Mouse (Mus musculus): ENCODE measurements around the gene Gcc1. TPM values are rescaled to one million over a fixed set of nuclear protein-coding genes. Genes with fewer than 3 reads are reported as not detected.

The Gcc1 gene
- 9.9 and 12.0 TPM in 2 replicates for total RNA-seq (2014; rRNA removed)
- 3.9 and 4.3 TPM in 2 replicates for polyA plus RNA-seq (2012; rRNA removed)

DNA sequence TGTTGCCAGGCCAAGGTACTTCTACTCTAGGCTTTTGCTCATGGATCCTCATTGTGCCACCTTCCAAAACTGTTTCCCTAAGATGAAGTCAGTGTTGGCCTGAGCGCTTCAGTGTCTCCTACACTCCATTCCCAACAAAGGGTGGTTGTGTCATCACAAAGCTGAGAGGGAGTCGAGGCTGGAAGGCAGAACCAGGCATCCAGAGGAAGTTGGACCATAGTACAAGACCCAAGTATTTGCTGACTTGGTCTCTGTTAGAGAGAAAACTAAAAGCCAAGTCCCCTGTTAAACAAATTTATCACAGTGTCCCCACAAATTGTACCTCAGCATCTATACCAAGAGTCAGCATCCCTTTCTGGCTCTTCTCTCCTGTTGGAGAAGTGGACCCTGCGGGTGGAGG is at the start of gene Gcc1:
TSS of gene Gcc1 (minus strand) at position 101 of the 400 bp plus-strand sequence.
- Histone ChIP-seq H3K27me3 (ENCODE audit: control insufficient read depth, insufficient read depth, low read length) (no peaks in the 10 kb centered on the region), H3K36me3 (ENCODE audit: control insufficient read depth, insufficient read depth, low read length) (0 out of 2 replicates have a peak, but pooled peaks cover 2% of the 10 kb centered on the region), H3K27ac (replicated peaks; ENCODE audit: insufficient read depth, low read depth, low read length) (no peak within 1 kb of the TSS), H3K9ac (ENCODE audit: low read depth, low read length) (no peak within 1 kb of the TSS), H3K79me2 (ENCODE audit: control insufficient read depth, insufficient read depth, low read length) (peaks cover 8% of the 10 kb centered on the region; the same call in 1 of the 2 replicates), H3K4me1 (ENCODE audit: control insufficient read depth, insufficient read depth, low read length) (peaks cover 5% of the 10 kb centered on the region), H3K4me3 (ENCODE audit: insufficient read depth, low read depth, low read length) (no peak within 1 kb of the TSS)
- no peak for TF ChIP-seq POLR2A (IDR thresholded peaks at IDR 0.05; ENCODE audit: extremely low read depth, insufficient read depth, low read length)
- TF ChIP-seq CTCF (IDR thresholded peaks at IDR 0.05; ENCODE audit: low read depth, low read length), result no peak
- 88% methylated on average over 3 of the region's 3 CpGs for WGBS
- no peak for DNase-seq (ENCODE audit: extremely low read depth, low read depth, low spot score)

DNA sequence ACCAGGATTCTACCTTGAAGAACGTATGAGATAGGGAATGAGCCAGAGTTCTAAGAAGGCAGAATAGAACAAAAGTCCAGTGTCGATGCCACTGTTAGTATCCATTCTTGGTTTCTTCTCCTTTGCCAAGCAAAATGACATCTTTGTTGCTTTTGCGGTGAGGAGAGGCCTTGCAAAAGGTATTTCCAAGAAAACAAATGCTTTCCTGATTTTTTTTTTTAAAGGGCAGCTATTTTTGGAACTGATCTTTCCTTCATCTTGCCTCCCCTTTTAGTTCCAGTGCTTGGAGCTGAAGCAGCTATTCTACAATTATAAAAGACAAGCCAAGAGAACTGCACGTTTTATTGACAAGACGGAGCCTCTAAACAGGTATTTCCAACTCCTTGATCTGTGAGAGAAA is 46.6 kb upstream of the Gcc1 start, which contains the start of gene Snd1:
TSS of gene Snd1 (plus strand) at position 301 of the 400 bp plus-strand sequence.
- no peaks in the 10 kb centered on the region for H3K79me2 ChIP-seq (ENCODE audit: control insufficient read depth, insufficient read depth, low read length)
- H3K27me3 ChIP-seq (ENCODE audit: control insufficient read depth, insufficient read depth, low read length), result no peaks in the 10 kb centered on the region
- WGBS, result 86% methylated on average over 5 of the region's 5 CpGs
- no peak for DNase-seq (ENCODE audit: extremely low read depth, low read depth, low spot score)
- H3K36me3 ChIP-seq (ENCODE audit: control insufficient read depth, insufficient read depth, low read length), result no peaks in the 10 kb centered on the region
- peaks cover 9% of the 10 kb centered on the region for H3K4me1 ChIP-seq (ENCODE audit: control insufficient read depth, insufficient read depth, low read length)
- no peak within 1 kb of the TSS for H3K4me3 ChIP-seq (ENCODE audit: insufficient read depth, low read depth, low read length)
- no peak within 1 kb of the TSS for H3K27ac ChIP-seq (replicated peaks; ENCODE audit: insufficient read depth, low read depth, low read length)
- no peak for TF ChIP-seq POLR2A (IDR thresholded peaks at IDR 0.05; ENCODE audit: extremely low read depth, insufficient read depth, low read length)
- no peak within 1 kb of the TSS for H3K9ac ChIP-seq (ENCODE audit: low read depth, low read length)

DNA sequence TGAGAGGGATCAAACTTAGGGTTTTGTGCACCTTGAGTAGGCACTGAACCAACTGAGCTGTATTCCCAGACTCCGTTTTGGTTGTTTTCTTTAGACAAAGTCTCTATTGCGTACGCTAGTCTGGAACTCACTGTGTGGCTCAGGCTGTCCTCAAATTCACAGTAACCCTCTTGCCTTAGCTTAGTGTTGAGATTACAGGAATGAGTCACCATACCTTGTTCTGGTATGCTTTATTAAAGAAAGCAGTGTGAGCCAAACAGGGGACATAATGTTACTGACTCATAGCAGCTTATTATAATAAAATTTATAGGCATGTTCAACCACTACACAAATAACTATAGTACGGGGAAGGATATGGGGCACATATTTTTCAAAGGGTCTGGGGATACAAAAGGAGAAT is 46.0 kb upstream of the Gcc1 start:
- no peak for TF ChIP-seq CTCF (IDR thresholded peaks at IDR 0.05; ENCODE audit: low read depth, low read length)
- no peak for TF ChIP-seq POLR2A (IDR thresholded peaks at IDR 0.05; ENCODE audit: extremely low read depth, insufficient read depth, low read length)

DNA sequence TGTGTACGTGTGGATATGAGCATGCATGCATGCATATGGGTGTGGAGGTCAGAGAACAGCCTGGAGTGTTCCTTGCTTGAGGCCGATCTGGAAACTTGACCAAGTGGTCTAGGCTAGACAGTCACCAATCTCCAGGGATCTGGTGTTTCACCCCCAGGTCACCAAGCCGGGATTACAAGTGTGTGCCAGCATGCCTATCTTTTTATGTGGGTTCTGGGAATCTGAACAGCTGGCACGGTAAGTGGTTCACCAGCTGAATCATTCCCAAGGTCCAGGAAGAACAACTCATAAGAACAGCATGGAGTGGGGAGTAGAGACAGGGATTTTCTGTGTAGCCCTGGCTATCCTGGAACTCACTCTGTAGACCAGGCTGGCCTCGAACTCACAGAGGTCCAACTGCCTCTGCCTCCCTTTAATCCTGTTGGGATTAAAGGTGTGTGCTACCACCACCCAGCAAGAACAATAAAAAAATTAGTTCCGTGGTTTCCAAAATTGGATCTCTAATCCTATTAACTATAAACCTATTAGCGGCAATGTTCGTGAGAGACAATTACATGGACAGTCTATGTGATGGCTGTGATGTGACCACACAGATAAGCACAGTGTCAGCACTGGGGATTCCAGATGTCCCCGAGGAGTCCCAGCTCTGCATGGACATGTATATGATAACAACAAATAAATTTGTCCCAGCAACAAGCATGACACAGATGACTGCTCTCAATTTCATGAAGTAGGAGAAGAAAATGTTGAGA is 43.3 kb upstream of the Gcc1 start:
- no peak overlapping the region for H3K9ac ChIP-seq (ENCODE audit: low read depth, low read length)
- H3K27me3 ChIP-seq (ENCODE audit: control insufficient read depth, insufficient read depth, low read length), result no peaks in the 10 kb centered on the region
- no peak for DNase-seq (ENCODE audit: extremely low read depth, low read depth, low spot score)
- no peak for TF ChIP-seq CTCF (IDR thresholded peaks at IDR 0.05; ENCODE audit: low read depth, low read length)
- no peak for TF ChIP-seq POLR2A (IDR thresholded peaks at IDR 0.05; ENCODE audit: extremely low read depth, insufficient read depth, low read length)
- H3K36me3 ChIP-seq (ENCODE audit: control insufficient read depth, insufficient read depth, low read length), result no peaks in the 10 kb centered on the region
- peaks cover 9% of the 10 kb centered on the region for H3K4me1 ChIP-seq (ENCODE audit: control insufficient read depth, insufficient read depth, low read length)
- no peak overlapping the region for H3K27ac ChIP-seq (replicated peaks; ENCODE audit: insufficient read depth, low read depth, low read length)
- no peaks in the 10 kb centered on the region for H3K79me2 ChIP-seq (ENCODE audit: control insufficient read depth, insufficient read depth, low read length)
- no peak overlapping the region for H3K4me3 ChIP-seq (ENCODE audit: insufficient read depth, low read depth, low read length)
- 77% methylated on average over 9 of the region's 9 CpGs for WGBS

More for the DNA sequence above, 46.0 kb upstream of the Gcc1 start:
- DNase-seq (ENCODE audit: extremely low read depth, low read depth, low spot score), result no peak
- no peak overlapping the region for H3K9ac ChIP-seq (ENCODE audit: low read depth, low read length)
- no peak overlapping the region for H3K27ac ChIP-seq (replicated peaks; ENCODE audit: insufficient read depth, low read depth, low read length)
- H3K36me3 ChIP-seq (ENCODE audit: control insufficient read depth, insufficient read depth, low read length), result no peaks in the 10 kb centered on the region
- WGBS, result 93% methylated on average over 4 of the region's 4 CpGs
- peaks cover 9% of the 10 kb centered on the region for H3K4me1 ChIP-seq (ENCODE audit: control insufficient read depth, insufficient read depth, low read length)
- no peaks in the 10 kb centered on the region for H3K27me3 ChIP-seq (ENCODE audit: control insufficient read depth, insufficient read depth, low read length)
- H3K79me2 ChIP-seq (ENCODE audit: control insufficient read depth, insufficient read depth, low read length), result no peaks in the 10 kb centered on the region
- no peak overlapping the region for H3K4me3 ChIP-seq (ENCODE audit: insufficient read depth, low read depth, low read length)

DNA sequence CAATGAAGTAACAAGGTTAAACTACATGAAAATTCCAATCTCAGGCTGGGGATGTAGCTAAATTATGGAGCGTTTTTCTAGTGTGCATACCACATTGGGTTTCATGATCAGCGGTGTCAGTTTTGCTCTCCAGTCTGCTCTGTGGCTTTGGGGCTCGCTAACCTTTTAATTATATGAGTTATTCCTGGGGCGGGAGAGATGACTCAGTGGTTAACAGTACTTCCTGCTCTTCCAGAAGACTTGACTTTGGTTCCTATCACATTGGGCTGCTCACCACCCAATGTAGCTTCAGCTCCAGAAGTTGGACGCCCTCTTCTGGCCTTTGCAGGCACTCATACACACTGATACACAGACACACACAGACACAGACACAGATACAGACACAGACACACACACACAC is 42.4 kb upstream of the Gcc1 start:
- no peak for TF ChIP-seq CTCF (IDR thresholded peaks at IDR 0.05; ENCODE audit: low read depth, low read length)
- TF ChIP-seq POLR2A (IDR thresholded peaks at IDR 0.05; ENCODE audit: extremely low read depth, insufficient read depth, low read length), result no peak
- 81% methylated on average over 5 of the region's 5 CpGs for WGBS
- no peaks in the 10 kb centered on the region for H3K36me3 ChIP-seq (ENCODE audit: control insufficient read depth, insufficient read depth, low read length)
- H3K27ac ChIP-seq (replicated peaks; ENCODE audit: insufficient read depth, low read depth, low read length), result no peak overlapping the region
- H3K4me3 ChIP-seq (ENCODE audit: insufficient read depth, low read depth, low read length), result no peak overlapping the region
- no peaks in the 10 kb centered on the region for H3K79me2 ChIP-seq (ENCODE audit: control insufficient read depth, insufficient read depth, low read length)
- no peaks in the 10 kb centered on the region for H3K27me3 ChIP-seq (ENCODE audit: control insufficient read depth, insufficient read depth, low read length)
- H3K4me1 ChIP-seq (ENCODE audit: control insufficient read depth, insufficient read depth, low read length), result peaks cover 9% of the 10 kb centered on the region
- DNase-seq (ENCODE audit: extremely low read depth, low read depth, low spot score), result no peak
- no peak overlapping the region for H3K9ac ChIP-seq (ENCODE audit: low read depth, low read length)

DNA sequence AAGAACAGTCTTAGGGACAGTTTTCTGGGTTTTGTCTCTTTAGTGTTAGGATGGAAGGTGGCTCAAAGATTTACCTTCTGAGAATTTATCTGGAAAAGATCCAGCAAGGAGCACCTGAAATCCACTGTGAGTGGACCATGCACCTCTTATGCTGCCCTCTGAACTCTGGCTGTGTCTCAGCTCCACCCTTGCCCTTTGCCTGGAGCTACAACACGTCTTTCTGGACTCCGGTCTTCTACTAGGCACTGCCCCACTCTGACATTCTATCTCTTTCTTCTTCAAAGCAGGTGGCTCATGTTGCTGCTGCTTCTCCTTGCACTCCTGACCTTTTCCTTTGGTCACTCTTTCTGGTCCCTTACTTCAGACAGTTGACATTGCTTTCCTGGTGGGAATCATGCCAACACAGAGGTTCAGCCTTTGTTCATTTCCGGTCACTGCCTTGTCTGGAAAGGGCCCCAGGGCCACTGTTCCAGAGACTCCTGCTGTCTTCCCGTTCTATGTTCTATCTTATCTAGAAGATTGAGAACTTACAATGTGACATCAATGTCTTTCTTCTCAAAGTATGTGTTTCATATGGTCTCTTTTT is 41.9 kb upstream of the Gcc1 start:
- 7% methylated on average over 4 of the region's 4 CpGs for WGBS
- no peaks in the 10 kb centered on the region for H3K36me3 ChIP-seq (ENCODE audit: control insufficient read depth, insufficient read depth, low read length)
- no peaks in the 10 kb centered on the region for H3K79me2 ChIP-seq (ENCODE audit: control insufficient read depth, insufficient read depth, low read length)
- H3K9ac ChIP-seq (ENCODE audit: low read depth, low read length), result no peak overlapping the region
- peaks cover 9% of the 10 kb centered on the region for H3K4me1 ChIP-seq (ENCODE audit: control insufficient read depth, insufficient read depth, low read length)
- no peaks in the 10 kb centered on the region for H3K27me3 ChIP-seq (ENCODE audit: control insufficient read depth, insufficient read depth, low read length)
- DNase-seq (ENCODE audit: extremely low read depth, low read depth, low spot score), result peak; percentile 77
- H3K4me3 ChIP-seq (ENCODE audit: insufficient read depth, low read depth, low read length), result no peak overlapping the region
- no peak for TF ChIP-seq POLR2A (IDR thresholded peaks at IDR 0.05; ENCODE audit: extremely low read depth, insufficient read depth, low read length)
- TF ChIP-seq CTCF (IDR thresholded peaks at IDR 0.05; ENCODE audit: low read depth, low read length), result no peak
- peak overlapping the region; percentile 71 for H3K27ac ChIP-seq (replicated peaks; ENCODE audit: insufficient read depth, low read depth, low read length)
